Mouse (Mus musculus): ENCODE results near the gene Gbf1.

GRCm38 (mm10) chr19:46313591-46313990, 161.3 kb downstream of the Gbf1 start:
- no peak for TF ChIP-seq POLR2A (IDR thresholded peaks at IDR 0.05; ENCODE audit: low read depth, low read length)
- TF ChIP-seq CTCF (IDR thresholded peaks at IDR 0.05; ENCODE audit: extremely low read depth, insufficient read length, insufficient replicate concordance, low read depth, low read length) = no peak
